Mouse (Mus musculus) myocyte (in vitro differentiated cells): ENCODE results near the gene Apaf1. TPM values are rescaled to one million over a fixed set of nuclear protein-coding genes. Genes with fewer than 3 reads are reported as not detected.
A peak's percentile ranks its signal among the peaks of the same experiment; 100 is the strongest.

ENCODE experiments used
- H3K27me3 ChIP-seq: one replicate; pipeline ENCODE4 v1.6.1; 2011; ENCODE audit not compliant: control insufficient read depth, insufficient read depth, insufficient read length
- H3K36me3 ChIP-seq: one replicate; pipeline ENCODE4 v1.6.1; 2011; ENCODE audit not compliant: control insufficient read depth, insufficient read depth
- H3K4me2 ChIP-seq: one replicate; pipeline ENCODE4 v1.6.1; 2011; ENCODE audit warnings: low read depth, control low read depth
- H3K4me3 ChIP-seq: one replicate; pipeline ENCODE4 v1.5.1; 2011; ENCODE audit warnings: mild to moderate bottlenecking, control low read depth, moderate library complexity
- H3K79me2 ChIP-seq: one replicate; pipeline ENCODE4 v1.6.1; 2011; ENCODE audit not compliant: control insufficient read depth, insufficient read depth
- H3ac ChIP-seq: one replicate; pipeline ENCODE4 v1.6.1; 2011; ENCODE audit not compliant: control insufficient read depth, insufficient read length
- CEBPB ChIP-seq: IDR thresholded peaks from 2 replicates; pipeline ENCODE4 v1.6.1; 2011; ENCODE audit warnings: mild to moderate bottlenecking, moderate library complexity; ENCODE audit not compliant: poor library complexity, insufficient read depth, severe bottlenecking
- E2F4 ChIP-seq: IDR thresholded peaks from one replicate; pipeline ENCODE4 v1.6.1; 2011; ENCODE audit warnings: mild to moderate bottlenecking, control low read depth, moderate library complexity; ENCODE audit not compliant: insufficient read depth
- MAX ChIP-seq: IDR thresholded peaks from one replicate; pipeline ENCODE4 v1.6.1; 2011; ENCODE audit warnings: low read depth, mild to moderate bottlenecking, control low read depth
- MYOD1 ChIP-seq, 3 experiments: IDR thresholded peaks; one replicate each; pipeline ENCODE4 v1.6.1; 2011; ENCODE audit warnings: control low read depth in 2 of 3, low read depth in 2 of 3, mild to moderate bottlenecking in 2 of 3, moderate library complexity in 1 of 3; ENCODE audit not compliant: insufficient read length in 2 of 3, control insufficient read depth in 1 of 3
- MYOG ChIP-seq, 3 experiments: IDR thresholded peaks; one replicate each; pipeline ENCODE4 v1.6.1; 2011; ENCODE audit warnings: control low read depth in 2 of 3, low read depth in 2 of 3, mild to moderate bottlenecking in 2 of 3; ENCODE audit not compliant: insufficient read length in 2 of 3, control insufficient read depth in 1 of 3, insufficient read depth in 1 of 3
- POLR2A ChIP-seq: IDR thresholded peaks from one replicate; pipeline ENCODE4 v1.6.1; 2011; ENCODE audit warnings: low read depth, mild to moderate bottlenecking, control low read depth, moderate library complexity; ENCODE audit not compliant: insufficient read length
- POLR2AphosphoS2 ChIP-seq: IDR thresholded peaks from one replicate; pipeline ENCODE4 v1.6.1; 2011; ENCODE audit warnings: low read depth, control low read depth; ENCODE audit not compliant: insufficient read length
- REST ChIP-seq: IDR thresholded peaks from one replicate; pipeline ENCODE4 v1.6.1; 2011; ENCODE audit warnings: mild to moderate bottlenecking, control low read depth, moderate library complexity; ENCODE audit not compliant: insufficient read depth, insufficient read length
- SRF ChIP-seq: IDR thresholded peaks from one replicate; pipeline ENCODE4 v1.6.1; 2011; ENCODE audit warnings: low read depth; ENCODE audit not compliant: control insufficient read depth, insufficient read length
- TCF12 ChIP-seq: IDR thresholded peaks from one replicate; pipeline ENCODE4 v1.6.1; 2011; ENCODE audit warnings: mild to moderate bottlenecking, control low read depth; ENCODE audit not compliant: poor library complexity, insufficient read depth, severe bottlenecking
- TCF3 ChIP-seq: IDR thresholded peaks from one replicate; pipeline ENCODE4 v1.6.1; 2011; ENCODE audit warnings: low read depth, control low read depth; ENCODE audit not compliant: insufficient read length
- USF1 ChIP-seq: IDR thresholded peaks from one replicate; pipeline ENCODE4 v1.6.1; 2011; ENCODE audit warnings: low read depth, mild to moderate bottlenecking, control low read depth, moderate library complexity
- polyA plus RNA-seq: library from polyadenylated mRNA; unstranded; fragments of >200 nt; fragmentation: generic; extraction: Trizol; gene quantifications from one replicate; pipeline ENCODE4 v1.2.1, GENCODE M21; 2012; ENCODE audit warnings: missing spikeins

Apaf1 gene
- polyA plus RNA-seq, 1 experiment: 4.3 TPM

DNA sequence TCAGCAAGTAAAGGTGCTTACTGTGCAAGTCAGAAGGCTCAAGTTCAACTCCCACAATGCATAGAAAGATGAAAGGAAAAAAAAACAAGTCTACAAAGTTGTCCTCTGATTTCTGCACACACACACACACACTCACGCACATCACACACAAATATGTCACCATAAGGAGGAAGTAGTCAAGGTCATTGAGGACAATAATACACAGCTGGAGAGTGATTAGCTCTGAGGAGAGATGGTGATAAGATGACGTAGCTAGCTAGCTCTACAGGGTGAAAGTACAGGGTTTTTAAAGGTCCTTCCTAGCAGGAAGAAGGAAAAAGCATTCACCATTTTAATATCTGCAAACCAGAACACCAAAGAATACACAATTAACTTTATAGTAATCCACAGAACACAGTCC is 44.8 kb upstream of the Apaf1 start:
- Histone ChIP-seq H3K79me2 (peaks cover 13% of the 10 kb centered on the region), H3K4me2 (no peak overlapping the region), H3K36me3 (no peaks in the 10 kb centered on the region), H3K4me3 (no peak overlapping the region), H3ac (no peak overlapping the region), H3K27me3 (no peaks in the 10 kb centered on the region)
- no peak for TF ChIP-seq REST
- no peak for TF ChIP-seq USF1
- no peak for TF ChIP-seq SRF
- no peak for TF ChIP-seq E2F4
- no peak for TF ChIP-seq MYOD1 (IDR thresholded peaks at IDR 0.05; ENCODE audit: control insufficient read depth in 1 of 3, insufficient read length in 2 of 3, low read depth in 2 of 3)
- TF ChIP-seq POLR2AphosphoS2: no peak
- no peak for TF ChIP-seq TCF12
- no peak for TF ChIP-seq POLR2A
- TF ChIP-seq MYOG (IDR thresholded peaks at IDR 0.05; ENCODE audit: control insufficient read depth in 1 of 3, insufficient read depth in 1 of 3, insufficient read length in 2 of 3, low read depth in 2 of 3): no peak
- no peak for TF ChIP-seq CEBPB
- no peak for TF ChIP-seq MAX

DNA sequence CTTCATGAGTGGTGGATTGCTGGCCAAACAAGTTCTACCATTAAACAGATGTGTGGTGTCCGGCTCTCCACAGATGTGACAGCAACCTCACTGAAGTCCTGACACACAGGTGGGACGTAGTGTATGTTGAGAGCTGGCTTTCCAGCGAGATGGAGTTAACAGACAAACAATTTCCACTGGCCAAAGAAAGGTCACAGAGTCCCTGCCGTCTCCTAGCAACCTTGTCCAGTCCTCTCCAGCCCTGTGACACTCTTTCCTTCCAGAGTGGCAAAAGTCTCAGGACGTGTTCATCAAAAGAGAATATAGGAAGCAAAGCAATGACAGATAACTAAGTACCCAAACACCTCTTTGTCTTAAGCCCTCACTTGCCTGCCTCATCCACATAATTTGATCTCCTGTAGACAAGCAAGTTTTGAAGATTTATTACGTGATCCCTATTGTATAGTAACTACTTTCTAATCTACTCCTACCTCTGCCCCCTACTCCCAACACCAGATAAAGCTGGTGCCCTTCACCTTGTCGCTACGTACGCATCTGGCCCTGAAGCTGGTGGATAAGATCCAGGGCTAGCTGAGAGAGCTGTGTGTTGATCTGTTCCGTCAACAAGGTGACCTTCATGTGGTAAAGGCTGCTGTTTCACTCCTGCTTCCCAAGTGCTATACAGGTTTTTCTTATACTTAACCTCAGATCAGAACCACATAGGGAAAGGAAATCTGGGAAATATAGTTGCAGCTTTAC is 44.2 kb upstream of the Apaf1 start:
- H3K27me3 ChIP-seq: no peaks in the 10 kb centered on the region
- TF ChIP-seq SRF: no peak
- no peak for TF ChIP-seq E2F4
- TF ChIP-seq TCF3: no peak
- TF ChIP-seq MYOD1 (IDR thresholded peaks at IDR 0.05; ENCODE audit: control insufficient read depth in 1 of 3, insufficient read length in 2 of 3, low read depth in 2 of 3): no peak
- TF ChIP-seq MYOG (IDR thresholded peaks at IDR 0.05; ENCODE audit: control insufficient read depth in 1 of 3, insufficient read depth in 1 of 3, insufficient read length in 2 of 3, low read depth in 2 of 3): no peak
- no peak for TF ChIP-seq MAX
- no peak for TF ChIP-seq USF1
- TF ChIP-seq POLR2A: no peak
- no peak for TF ChIP-seq CEBPB
- no peak for TF ChIP-seq POLR2AphosphoS2
- H3ac ChIP-seq: no peak overlapping the region
- no peak overlapping the region for H3K4me3 ChIP-seq
- H3K4me2 ChIP-seq: no peak overlapping the region
- H3K36me3 ChIP-seq: peaks cover 3% of the 10 kb centered on the region
- peaks cover 19% of the 10 kb centered on the region for H3K79me2 ChIP-seq

DNA sequence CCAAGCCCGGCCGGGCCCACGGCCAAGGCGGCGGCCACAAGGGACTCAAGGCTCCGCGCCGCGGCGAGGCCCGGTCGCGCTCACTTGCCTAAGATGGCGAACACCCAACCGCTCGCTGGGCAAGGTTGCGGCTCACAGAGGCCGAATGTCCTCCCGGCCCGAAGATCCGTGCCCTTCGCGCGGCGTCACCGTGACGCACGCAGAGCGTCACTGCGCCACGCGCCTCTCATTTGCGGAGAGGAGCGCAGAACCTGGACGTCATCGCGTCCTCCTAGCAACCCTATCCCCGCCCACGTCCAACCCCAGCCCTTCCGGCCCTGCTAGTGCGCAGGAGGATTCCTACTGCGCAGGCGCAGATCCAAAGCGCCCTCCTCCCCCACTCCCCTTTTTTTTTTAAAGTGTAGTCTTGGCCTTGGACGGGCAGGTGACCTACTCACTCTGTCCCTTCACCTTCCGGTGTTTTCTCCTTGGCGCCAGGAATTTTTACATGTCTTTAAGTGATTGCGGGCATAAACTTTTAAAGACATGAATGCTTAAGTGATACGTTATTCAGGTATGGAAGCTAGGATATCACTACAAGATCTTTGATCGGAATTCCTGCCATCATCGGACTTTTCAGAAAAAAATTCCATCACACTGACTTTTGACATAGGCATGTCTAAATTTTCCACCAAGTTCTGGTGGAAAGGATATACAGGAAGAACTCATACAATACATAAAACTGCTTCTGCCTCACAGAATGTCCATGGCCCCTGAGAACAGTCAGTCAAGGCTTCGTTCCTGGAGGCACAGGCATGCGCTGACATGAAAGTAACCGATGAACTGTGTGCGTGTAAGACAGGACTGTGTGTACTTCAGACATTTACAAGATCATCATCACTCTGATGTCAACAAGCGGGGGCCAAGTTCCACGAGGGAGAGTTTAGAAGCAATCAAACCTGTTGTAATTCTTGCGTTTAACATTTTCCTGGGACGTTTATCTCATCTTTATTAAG is 41.6 kb upstream of the Apaf1 start, which contains the start of gene Slc25a3:
TSS of gene Slc25a3 (minus strand) at position 232 of the 995 bp plus-strand sequence.
- Histone ChIP-seq H3K27me3 (no peaks in the 10 kb centered on the region), H3K36me3 (peaks cover 27% of the 10 kb centered on the region), H3K4me2 (peak within 1 kb of the TSS; percentile 90), H3K79me2 (peaks cover 39% of the 10 kb centered on the region), H3ac (peak within 1 kb of the TSS; percentile 71), H3K4me3 (peak within 1 kb of the TSS; percentile 80)
- peak; percentile 86 for TF ChIP-seq SRF
- TF ChIP-seq MAX: no peak
- TF ChIP-seq POLR2AphosphoS2: peak; percentile 100
- TF ChIP-seq REST: no peak
- TF ChIP-seq POLR2A: peak; percentile 100
- TF ChIP-seq MYOD1 (IDR thresholded peaks at IDR 0.05; ENCODE audit: control insufficient read depth in 1 of 3, insufficient read length in 2 of 3, low read depth in 2 of 3): peak in 1 of 3 experiments; percentile 2
- TF ChIP-seq TCF12: no peak
- no peak for TF ChIP-seq CEBPB

DNA sequence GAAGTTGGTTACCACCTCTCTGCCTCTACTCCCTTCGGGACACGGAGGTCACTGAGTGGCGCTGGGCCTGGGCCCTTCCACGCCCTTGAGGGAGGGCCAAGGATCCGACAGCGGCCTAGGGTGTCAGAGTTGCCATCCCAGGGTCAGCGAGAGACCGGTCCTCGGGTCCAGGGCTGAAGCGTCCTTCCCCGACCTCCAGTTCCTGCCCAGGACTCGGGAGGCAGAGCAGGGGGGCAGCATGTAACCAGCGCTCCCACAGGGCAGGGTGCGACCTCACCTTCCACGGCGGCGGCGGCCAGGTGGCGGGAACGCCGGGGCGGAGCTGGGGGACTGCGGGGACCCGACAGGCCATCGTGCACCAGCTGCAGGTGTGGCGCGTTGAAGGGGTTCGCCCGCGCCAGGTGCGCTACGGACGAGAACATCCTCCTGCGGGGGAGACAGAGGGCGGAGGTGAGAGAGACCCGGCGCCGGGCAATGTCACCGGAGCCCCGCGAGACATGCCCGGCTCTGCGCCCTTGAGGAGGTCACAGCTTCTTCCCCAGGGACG is 40.8 kb upstream of the Apaf1 start:
- H3K36me3 ChIP-seq: peaks cover 35% of the 10 kb centered on the region
- H3K4me3 ChIP-seq: peak overlapping the region; percentile 80
- TF ChIP-seq CEBPB (no peak), E2F4 (no peak), MYOD1 (IDR thresholded peaks at IDR 0.05; ENCODE audit: control insufficient read depth in 1 of 3, insufficient read length in 2 of 3, low read depth in 2 of 3) (peak in 1 of 3 experiments; percentile 39), MAX (no peak), POLR2A (peak; percentile 46), MYOG (IDR thresholded peaks at IDR 0.05; ENCODE audit: control insufficient read depth in 1 of 3, insufficient read depth in 1 of 3, insufficient read length in 2 of 3, low read depth in 2 of 3) (peak in 1 of 3 experiments; percentile 23)
- peaks cover 39% of the 10 kb centered on the region for H3K79me2 ChIP-seq
- no peaks in the 10 kb centered on the region for H3K27me3 ChIP-seq
- H3ac ChIP-seq: peak overlapping the region; percentile 71
- H3K4me2 ChIP-seq: peak overlapping the region; percentile 90
